Mouse (Mus musculus) intestine, postnatal 0 days (tissue): ENCODE data around the gene Efna4. TPM values are rescaled to one million over a fixed set of nuclear protein-coding genes. Genes with fewer than 3 reads are reported as not detected.

Source experiments
- ATAC-seq: fragments of 200-750 bp; cut with Nextera tagmentation; 2 replicates; pipeline ENCODE4 v1.8.0; 2017; ENCODE audit warnings: mild to moderate bottlenecking, moderate TSS enrichment, moderate library complexity
- H3K27ac ChIP-seq: fragments of 300-500 bp; sonication (generic); 2 replicates; pipeline ENCODE4 v1.5.1; 2014; ENCODE audit warnings: mild to moderate bottlenecking, low read depth, low read length, moderate library complexity
- H3K27me3 ChIP-seq: fragments of 300-500 bp; sonication (generic); replicated peaks from 2 replicates; pipeline ENCODE4 v1.6.1; 2014; ENCODE audit warnings: low read length, mixed read lengths; ENCODE audit not compliant: control insufficient read depth, insufficient read depth
- H3K36me3 ChIP-seq: fragments of 300-500 bp; sonication (generic); 2 replicates; pipeline ENCODE4 v1.6.1; 2014; ENCODE audit warnings: mild to moderate bottlenecking, moderate library complexity; ENCODE audit not compliant: control insufficient read depth, insufficient read depth
- H3K4me1 ChIP-seq: fragments of 300-500 bp; sonication (generic); replicated peaks from 2 replicates; pipeline ENCODE4 v1.6.1; 2014; ENCODE audit warnings: antibody characterized with exemption, low read length, mixed read lengths; ENCODE audit not compliant: control insufficient read depth, insufficient read depth
- H3K4me2 ChIP-seq: fragments of 300-500 bp; sonication (generic); replicated peaks from 2 replicates; pipeline ENCODE4 v1.6.1; 2014; ENCODE audit warnings: low read depth, mild to moderate bottlenecking, moderate library complexity
- H3K4me3 ChIP-seq: fragments of 300-500 bp; sonication (generic); 2 replicates; pipeline ENCODE4 v1.5.1; 2014; ENCODE audit warnings: low read depth, low read length
- H3K9ac ChIP-seq: fragments of 300-500 bp; sonication (generic); 2 replicates; pipeline ENCODE4 v1.6.1; 2014; ENCODE audit warnings: mild to moderate bottlenecking, low read depth, low read length
- H3K9me3 ChIP-seq: fragments of 300-500 bp; sonication (generic); 2 replicates; pipeline ENCODE4 v1.6.1; 2016; ENCODE audit warnings: mixed run types; ENCODE audit not compliant: control insufficient read depth
- CTCF ChIP-seq: sonication (generic); IDR thresholded peaks from 2 replicates; pipeline ENCODE4 v1.5.1; 2016; ENCODE audit warnings: low read depth, mild to moderate bottlenecking, control low read depth, antibody characterized with exemption, moderate library complexity
- WGBS: fragments of 180-500 bp; shearing (Covaris S2); extraction: QIAGEN DNeasy Blood & Tissue Kit; methylation state at CpG from one replicate; pipeline ENCODE4 v1.1.7; 2014; 5-methylcytosine and 5-hydroxymethylcytosine counted together
- polyA plus RNA-seq: library from polyadenylated mRNA; unstranded; fragments of >200 nt; fragmentation: Nextera tagmentation; extraction: Ambion mirVana; gene quantifications from 2 replicates; pipeline ENCODE4 v1.2.1, GENCODE M21; 2015

The Efna4 gene
- polyA plus RNA-seq, 1 experiment from 2014 or later = 5.3 TPM

- ATAC-seq = peak; percentile 12; the same call in 1 of the 2 replicates
- no peaks in the 10 kb centered on the region for H3K36me3 ChIP-seq
- peak overlapping the region; percentile 68 for H3K4me2 ChIP-seq
- peaks cover 33% of the 10 kb centered on the region for H3K27me3 ChIP-seq
- no peak overlapping the region for H3K9ac ChIP-seq
- H3K4me1 ChIP-seq = peaks cover 17% of the 10 kb centered on the region; the same call in 1 of the 2 replicates
- no peak for TF ChIP-seq CTCF
- no peaks in the 10 kb centered on the region for H3K9me3 ChIP-seq
- peak overlapping the region; percentile 13 for H3K4me3 ChIP-seq
- no peak overlapping the region for H3K27ac ChIP-seq
- WGBS = 11% methylated on average over 40 of the region's 40 CpGs
These were observed 21.6 kb downstream of the Efna4 start for GRCm38 (mm10) chr3:89315930-89316831.

GRCm38 (mm10) chr3:89315195-89315929, 22.5 kb downstream of the Efna4 start:
- Histone ChIP-seq H3K27ac (no peak overlapping the region), H3K4me3 (peak overlapping the region; percentile 13), H3K4me1 (peaks cover 10% of the 10 kb centered on the region; the same call in 1 of the 2 replicates), H3K27me3 (peaks cover 24% of the 10 kb centered on the region), H3K36me3 (no peaks in the 10 kb centered on the region), H3K9me3 (no peaks in the 10 kb centered on the region), H3K9ac (0 out of 2 replicates have a peak overlapping the region, but pooled peaks have one; percentile 17), H3K4me2 (peak overlapping the region; percentile 68)
- peak; percentile 88 for TF ChIP-seq CTCF
- 9% methylated on average over 18 of the region's 26 CpGs for WGBS
- ATAC-seq = 0 out of 2 replicates have a peak, but pooled peaks have one; percentile 5

- H3K9me3 ChIP-seq = no peaks in the 10 kb centered on the region
- no peak for TF ChIP-seq CTCF
- 52% methylated on average over 2 of the region's 2 CpGs for WGBS
- H3K36me3 ChIP-seq = no peaks in the 10 kb centered on the region
- H3K27ac ChIP-seq = no peak overlapping the region
- peak overlapping the region; percentile 68 for H3K4me2 ChIP-seq
- peaks cover 10% of the 10 kb centered on the region; the same call in 1 of the 2 replicates for H3K4me1 ChIP-seq
- no peak for ATAC-seq
- H3K4me3 ChIP-seq = no peak overlapping the region
- H3K27me3 ChIP-seq = peaks cover 19% of the 10 kb centered on the region
- H3K9ac ChIP-seq = no peak overlapping the region
These were observed 23.0 kb downstream of the Efna4 start for GRCm38 (mm10) chr3:89314791-89315190.

GRCm38 (mm10) chr3:89314340-89314739, 23.5 kb downstream of the Efna4 start:
- no peaks in the 10 kb centered on the region for H3K9me3 ChIP-seq
- no peak overlapping the region for H3K4me3 ChIP-seq
- no peak overlapping the region for H3K9ac ChIP-seq
- H3K4me2 ChIP-seq = no peak overlapping the region
- TF ChIP-seq CTCF = no peak
- H3K27me3 ChIP-seq = peaks cover 14% of the 10 kb centered on the region
- peaks cover 10% of the 10 kb centered on the region; the same call in 1 of the 2 replicates for H3K4me1 ChIP-seq
- H3K36me3 ChIP-seq = no peaks in the 10 kb centered on the region
- no peak overlapping the region for H3K27ac ChIP-seq
- 54% methylated on average over 5 of the region's 5 CpGs for WGBS
- no peak for ATAC-seq

- WGBS = 5% methylated on average over 9 of the region's 9 CpGs
- Histone ChIP-seq H3K9ac (no peak overlapping the region), H3K27ac (no peak overlapping the region), H3K4me3 (no peak overlapping the region), H3K9me3 (no peaks in the 10 kb centered on the region), H3K36me3 (no peaks in the 10 kb centered on the region), H3K4me2 (no peak overlapping the region), H3K27me3 (no peaks in the 10 kb centered on the region), H3K4me1 (no peaks in the 10 kb centered on the region; the same call in 1 of the 2 replicates)
- TF ChIP-seq CTCF = peak; percentile 95
- peak; percentile 40; the same call in 1 of the 2 replicates for ATAC-seq
These were observed 29.7 kb downstream of the Efna4 start for GRCm38 (mm10) chr3:89308089-89308488.
